Mouse (Mus musculus): ENCODE data around the gene Bex1. TPM values are rescaled to one million over a fixed set of nuclear protein-coding genes. Genes with fewer than 3 reads are reported as not detected.

Gene Bex1
- polyA plus RNA-seq, 1 experiment from 2014 or later: 135 TPM

Small RNA genes lying within 50 kb of the gene (microRNA-seq; reads per million reads assigned to microRNA genes)
- not detected for gene Mir6383

Other genes with a start within 250 kb of the Bex1 start
- 89.6 and 91.8 TPM in 2 replicates for gene Arxes2, start 221.7 kb downstream of the Bex1 start, polyA plus RNA-seq (2016; fragmentation: Nextera tagmentation; extraction: Ambion mirVana)
- 36.0 and 40.5 TPM in 2 replicates for gene Arxes1, start 182.1 kb downstream of the Bex1 start, polyA plus RNA-seq (2016; fragmentation: Nextera tagmentation; extraction: Ambion mirVana)
- gene Bex2, start 147.3 kb downstream of the Bex1 start, polyA plus RNA-seq (2016; fragmentation: Nextera tagmentation; extraction: Ambion mirVana): 249 and 257 TPM in 2 replicates
- gene Nxf3, start 130.3 kb downstream of the Bex1 start, polyA plus RNA-seq (2016; fragmentation: Nextera tagmentation; extraction: Ambion mirVana): not detected in 2 replicates
- gene Bex4, start 76.5 kb downstream of the Bex1 start, polyA plus RNA-seq (2016; fragmentation: Nextera tagmentation; extraction: Ambion mirVana): 96.6 and 96.9 TPM in 2 replicates
- 209 and 213 TPM in 2 replicates for gene Tceal8, start 43.2 kb downstream of the Bex1 start, polyA plus RNA-seq (2016; fragmentation: Nextera tagmentation; extraction: Ambion mirVana)
- gene Tceal5, start 11.6 kb downstream of the Bex1 start, polyA plus RNA-seq (2016; fragmentation: Nextera tagmentation; extraction: Ambion mirVana): 4.8 and 5.6 TPM in 2 replicates
- 0.58 and 0.82 TPM in 2 replicates for gene Tceal7, start 734 bp downstream of the Bex1 start, polyA plus RNA-seq (2016; fragmentation: Nextera tagmentation; extraction: Ambion mirVana)
- gene Tceal9, start 29.6 kb upstream of the Bex1 start, polyA plus RNA-seq (2016; fragmentation: Nextera tagmentation; extraction: Ambion mirVana): 471 and 531 TPM in 2 replicates
- 691 TPM in 2 replicates for gene Bex3, start 54.7 kb upstream of the Bex1 start, polyA plus RNA-seq (2016; fragmentation: Nextera tagmentation; extraction: Ambion mirVana)